Mouse (Mus musculus): ENCODE results near the gene Krt10. TPM values are rescaled to one million over a fixed set of nuclear protein-coding genes. Genes with fewer than 3 reads are reported as not detected.
A peak's percentile ranks its signal among the peaks of the same experiment; 100 is the strongest.

The Krt10 gene
- polyA plus RNA-seq, 1 experiment: 3.1 TPM

DNA sequence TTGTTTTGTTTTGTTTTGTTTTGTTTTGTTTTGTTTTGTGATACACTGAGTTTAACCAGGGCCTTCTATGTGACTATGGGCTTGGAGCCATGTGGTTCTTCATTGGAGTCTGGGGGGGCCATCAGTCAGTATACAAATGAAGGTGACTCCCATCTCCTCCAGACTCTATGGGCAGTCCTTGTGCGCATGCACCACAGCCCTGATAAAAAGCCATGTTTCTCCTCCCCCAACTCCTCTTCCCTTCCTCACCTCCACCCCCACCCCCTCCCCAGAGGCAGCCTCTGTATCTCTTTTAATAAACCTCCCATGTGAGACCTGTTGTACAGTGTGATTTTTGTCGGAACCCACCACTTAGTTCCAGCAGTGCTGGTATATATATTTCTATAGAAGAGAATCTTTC is 7.5 kb upstream of the Krt10 start:
- Histone ChIP-seq H3K4me3 (ENCODE audit: insufficient read depth, low read depth, low read length) (no peak overlapping the region), H3K27ac (ENCODE audit: insufficient read depth, low read depth, low read length) (no peak overlapping the region), H3K27me3 (replicated peaks; ENCODE audit: control insufficient read depth, insufficient read depth, low read length) (no peaks in the 10 kb centered on the region), H3K4me1 (ENCODE audit: control insufficient read depth, insufficient read depth, low read length) (no peaks in the 10 kb centered on the region), H3K36me3 (ENCODE audit: control insufficient read depth, insufficient read depth, low read length) (no peaks in the 10 kb centered on the region)
- no peak for TF ChIP-seq POLR2A (IDR thresholded peaks at IDR 0.05; ENCODE audit: low read depth, low read length)
- TF ChIP-seq CTCF (conservative IDR thresholded peaks at IDR 0.05; ENCODE audit: insufficient read depth, insufficient read length, low read depth, low read length): no peak
- DNase-seq: no peak
- WGBS: 78% methylated on average over 2 of the region's 2 CpGs

DNA sequence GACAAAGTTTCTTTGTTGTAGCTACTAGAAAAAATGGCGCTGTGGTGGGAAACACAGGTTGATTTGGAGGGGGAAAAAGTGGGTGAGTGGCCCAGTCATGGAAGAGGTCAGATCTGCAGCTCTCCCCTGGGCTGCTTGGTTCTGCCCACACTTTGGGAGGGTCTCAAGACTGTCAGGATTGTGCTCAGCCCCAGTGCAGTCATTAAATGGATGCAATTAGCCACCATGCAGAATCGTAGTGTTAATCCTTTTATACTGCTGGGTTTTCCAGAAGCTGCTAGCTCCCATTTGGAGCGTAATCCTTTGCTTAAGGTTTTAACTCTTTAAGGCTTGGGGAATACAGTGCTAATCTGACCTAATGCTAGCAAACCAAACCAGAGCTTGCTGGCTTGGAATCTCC is 6.9 kb upstream of the Krt10 start:
- TF ChIP-seq POLR2A (IDR thresholded peaks at IDR 0.05; ENCODE audit: low read depth, low read length): no peak
- TF ChIP-seq CTCF (conservative IDR thresholded peaks at IDR 0.05; ENCODE audit: insufficient read depth, insufficient read length, low read depth, low read length): no peak
- H3K27me3 ChIP-seq (replicated peaks; ENCODE audit: control insufficient read depth, insufficient read depth, low read length): no peaks in the 10 kb centered on the region
- no peak overlapping the region for H3K4me3 ChIP-seq (ENCODE audit: insufficient read depth, low read depth, low read length)
- H3K27ac ChIP-seq (ENCODE audit: insufficient read depth, low read depth, low read length): no peak overlapping the region
- no peak for DNase-seq
- no peaks in the 10 kb centered on the region for H3K4me1 ChIP-seq (ENCODE audit: control insufficient read depth, insufficient read depth, low read length)
- 42% methylated on average over 3 of the region's 3 CpGs for WGBS
- no peaks in the 10 kb centered on the region for H3K36me3 ChIP-seq (ENCODE audit: control insufficient read depth, insufficient read depth, low read length)

GRCm38 (mm10) chr11:99392492-99392891 is 3.3 kb upstream of the Krt10 start:
- WGBS: 77% methylated on average over 10 of the region's 10 CpGs
- Histone ChIP-seq H3K27me3 (replicated peaks; ENCODE audit: control insufficient read depth, insufficient read depth, low read length) (no peaks in the 10 kb centered on the region), H3K4me3 (ENCODE audit: insufficient read depth, low read depth, low read length) (no peak overlapping the region), H3K4me1 (ENCODE audit: control insufficient read depth, insufficient read depth, low read length) (no peaks in the 10 kb centered on the region), H3K36me3 (ENCODE audit: control insufficient read depth, insufficient read depth, low read length) (no peaks in the 10 kb centered on the region), H3K27ac (ENCODE audit: insufficient read depth, low read depth, low read length) (no peak overlapping the region)
- DNase-seq: no peak
- TF ChIP-seq CTCF (conservative IDR thresholded peaks at IDR 0.05; ENCODE audit: insufficient read depth, insufficient read length, low read depth, low read length) (no peak), POLR2A (IDR thresholded peaks at IDR 0.05; ENCODE audit: low read depth, low read length) (no peak)

DNA sequence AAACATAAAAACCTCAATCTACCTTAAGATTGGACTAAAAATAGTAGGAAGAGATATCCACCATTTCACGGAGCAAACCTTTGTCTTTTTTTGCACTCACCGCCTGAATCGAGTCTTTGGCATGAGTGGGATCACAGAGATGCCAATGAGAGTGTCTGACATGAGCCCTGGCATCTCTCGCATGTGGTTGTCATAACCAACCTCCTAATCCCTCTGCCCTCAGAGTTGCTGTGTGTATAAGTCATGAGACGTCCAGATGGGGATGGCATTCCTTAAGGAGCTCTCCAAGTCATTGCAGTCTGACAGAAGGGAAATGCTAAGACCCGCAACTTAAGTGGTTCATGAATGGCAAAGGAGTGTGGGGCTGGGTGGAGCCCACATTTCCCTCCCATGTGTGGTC is 2.2 kb upstream of the Krt10 start:
- TF ChIP-seq POLR2A (IDR thresholded peaks at IDR 0.05; ENCODE audit: low read depth, low read length): no peak
- TF ChIP-seq CTCF (conservative IDR thresholded peaks at IDR 0.05; ENCODE audit: insufficient read depth, insufficient read length, low read depth, low read length): no peak
- Histone ChIP-seq H3K36me3 (ENCODE audit: control insufficient read depth, insufficient read depth, low read length) (no peaks in the 10 kb centered on the region), H3K4me3 (ENCODE audit: insufficient read depth, low read depth, low read length) (no peak overlapping the region), H3K4me1 (ENCODE audit: control insufficient read depth, insufficient read depth, low read length) (no peaks in the 10 kb centered on the region), H3K27ac (ENCODE audit: insufficient read depth, low read depth, low read length) (no peak overlapping the region), H3K27me3 (replicated peaks; ENCODE audit: control insufficient read depth, insufficient read depth, low read length) (no peaks in the 10 kb centered on the region)
- DNase-seq: no peak
- WGBS: 81% methylated on average over 6 of the region's 6 CpGs

DNA sequence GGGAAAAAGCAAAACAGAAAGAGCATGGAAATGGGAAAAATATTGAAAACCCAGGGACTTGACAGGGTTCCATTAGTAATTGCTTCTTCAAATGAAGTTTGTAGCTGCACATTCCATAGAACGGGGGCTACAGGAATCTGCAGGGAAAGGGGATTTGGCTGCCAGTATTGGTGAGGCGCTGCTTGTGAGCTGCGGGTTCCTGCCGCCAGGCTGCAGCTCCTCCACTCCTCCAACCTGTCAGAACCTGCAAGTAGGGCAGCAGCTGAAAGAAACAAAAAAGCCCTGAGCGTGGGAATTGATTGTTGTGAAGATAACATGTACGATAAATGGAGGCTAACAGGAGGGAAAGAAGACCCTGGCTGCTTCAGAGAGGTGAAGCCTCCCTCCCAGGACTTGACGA is 1.7 kb upstream of the Krt10 start:
- DNase-seq: no peak
- no peaks in the 10 kb centered on the region for H3K27me3 ChIP-seq (replicated peaks; ENCODE audit: control insufficient read depth, insufficient read depth, low read length)
- H3K36me3 ChIP-seq (ENCODE audit: control insufficient read depth, insufficient read depth, low read length): no peaks in the 10 kb centered on the region
- H3K27ac ChIP-seq (ENCODE audit: insufficient read depth, low read depth, low read length): no peak overlapping the region
- no peak for TF ChIP-seq CTCF (conservative IDR thresholded peaks at IDR 0.05; ENCODE audit: insufficient read depth, insufficient read length, low read depth, low read length)
- no peak for TF ChIP-seq POLR2A (IDR thresholded peaks at IDR 0.05; ENCODE audit: low read depth, low read length)
- no peak overlapping the region for H3K4me3 ChIP-seq (ENCODE audit: insufficient read depth, low read depth, low read length)
- H3K4me1 ChIP-seq (ENCODE audit: control insufficient read depth, insufficient read depth, low read length): no peaks in the 10 kb centered on the region
- 65% methylated on average over 7 of the region's 7 CpGs for WGBS

GRCm38 (mm10) chr11:99388661-99389060 is 503 bp downstream of the Krt10 start:
- Histone ChIP-seq H3K4me3 (ENCODE audit: insufficient read depth, low read depth, low read length) (no peak overlapping the region), H3K4me1 (ENCODE audit: control insufficient read depth, insufficient read depth, low read length) (no peaks in the 10 kb centered on the region), H3K27ac (ENCODE audit: insufficient read depth, low read depth, low read length) (no peak overlapping the region), H3K27me3 (replicated peaks; ENCODE audit: control insufficient read depth, insufficient read depth, low read length) (no peaks in the 10 kb centered on the region), H3K36me3 (ENCODE audit: control insufficient read depth, insufficient read depth, low read length) (no peaks in the 10 kb centered on the region)
- peak; percentile 61 for DNase-seq
- TF ChIP-seq POLR2A (IDR thresholded peaks at IDR 0.05; ENCODE audit: low read depth, low read length) (no peak), CTCF (conservative IDR thresholded peaks at IDR 0.05; ENCODE audit: insufficient read depth, insufficient read length, low read depth, low read length) (no peak)
- 68% methylated on average over 18 of the region's 18 CpGs for WGBS

DNA sequence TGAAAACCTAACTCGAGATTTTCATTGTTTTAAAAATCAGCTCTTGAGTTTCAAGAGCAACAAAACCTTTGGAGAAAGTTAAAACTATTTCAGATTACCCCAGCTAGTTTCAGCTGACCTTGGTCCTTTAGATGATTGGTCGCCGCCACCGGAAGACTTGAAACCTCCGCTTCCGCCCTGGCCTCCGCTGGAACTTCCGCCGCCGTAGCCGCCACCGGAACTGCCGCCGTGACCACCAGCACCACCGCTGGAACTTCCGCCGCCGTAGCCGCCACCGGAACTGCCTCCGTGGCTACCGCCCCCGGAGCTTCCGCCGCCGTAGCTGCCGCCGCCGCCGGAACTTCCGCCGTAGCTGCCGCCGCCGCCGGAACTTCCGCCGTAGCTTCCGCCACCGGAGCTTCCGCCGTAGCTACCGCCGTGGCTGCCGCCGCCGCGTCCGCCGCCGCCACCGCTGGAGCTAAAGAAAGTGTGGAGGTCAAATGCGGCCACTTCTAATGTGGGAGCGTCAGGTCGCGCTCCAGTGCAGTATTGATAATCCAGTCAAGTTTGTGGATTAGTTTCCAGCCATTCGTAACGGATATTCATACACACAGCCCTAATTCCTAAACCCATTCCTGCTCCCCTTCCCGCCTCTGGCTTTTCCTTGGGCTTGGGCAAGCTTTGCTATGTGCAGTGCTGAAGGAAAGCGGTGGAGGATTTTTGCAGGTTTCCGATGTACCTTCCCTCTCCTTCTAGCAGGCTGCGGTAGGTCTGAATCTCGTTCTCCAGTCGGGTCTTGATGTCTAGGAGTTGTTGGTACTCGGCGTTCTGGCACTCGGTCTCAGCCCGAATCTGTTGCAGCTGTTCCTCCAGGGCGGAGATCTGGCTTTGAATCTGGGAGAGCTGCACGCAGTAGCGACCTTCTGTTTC is 3.1 kb downstream of the Krt10 start:
- no peaks in the 10 kb centered on the region for H3K27me3 ChIP-seq (replicated peaks; ENCODE audit: control insufficient read depth, insufficient read depth, low read length)
- no peaks in the 10 kb centered on the region for H3K36me3 ChIP-seq (ENCODE audit: control insufficient read depth, insufficient read depth, low read length)
- H3K27ac ChIP-seq (ENCODE audit: insufficient read depth, low read depth, low read length): peak overlapping the region; percentile 88
- TF ChIP-seq POLR2A (IDR thresholded peaks at IDR 0.05; ENCODE audit: low read depth, low read length): peak; percentile 10
- no peak for TF ChIP-seq CTCF (conservative IDR thresholded peaks at IDR 0.05; ENCODE audit: insufficient read depth, insufficient read length, low read depth, low read length)
- H3K4me1 ChIP-seq (ENCODE audit: control insufficient read depth, insufficient read depth, low read length): no peaks in the 10 kb centered on the region
- peak; percentile 96 for DNase-seq
- peak overlapping the region; percentile 78 for H3K4me3 ChIP-seq (ENCODE audit: insufficient read depth, low read depth, low read length)
- 2% methylated on average over 71 of the region's 71 CpGs for WGBS

Measured in kidney, adult 2 months (tissue).